Mouse (Mus musculus) thymus, postnatal 10 days (tissue): ENCODE results near the gene Sms.

Experiments used
- DNase-seq, 2 experiments: peaks; one replicate each; pipeline ENCODE4 v3.0.0; 2021; ENCODE audit warnings: low spot score in 2 of 2

The Sms gene

GRCm38 (mm10) chrX:157491944-157492726, at the start of gene Sms:
Sms (minus strand) TSS chrX:157492287.
- peak; percentile 55 to 61 for DNase-seq

- no peak for DNase-seq
Observed at GRCm38 (mm10) chrX:157506400-157506799, 14.3 kb upstream of the Sms start.

- no peak for DNase-seq
Observed at GRCm38 (mm10) chrX:157504506-157504905, 12.4 kb upstream of the Sms start.

GRCm38 (mm10) chrX:157501871-157502270, 9.8 kb upstream of the Sms start:
- DNase-seq = no peak

- DNase-seq = no peak
Observed at GRCm38 (mm10) chrX:157500004-157500403, 7.9 kb upstream of the Sms start.

- DNase-seq = no peak
Observed at GRCm38 (mm10) chrX:157493159-157493558, 1.1 kb upstream of the Sms start.

GRCm38 (mm10) chrX:157491145-157491935, 747 bp downstream of the Sms start:
- peak; percentile 22 to 25 for DNase-seq

- no peak for DNase-seq
Observed at GRCm38 (mm10) chrX:157490769-157491144, 1.3 kb downstream of the Sms start.

- no peak for DNase-seq
Observed at GRCm38 (mm10) chrX:157489871-157490721, 2.0 kb downstream of the Sms start.

GRCm38 (mm10) chrX:157488831-157489230, 3.3 kb downstream of the Sms start:
- no peak for DNase-seq

GRCm38 (mm10) chrX:157486765-157487164, 5.3 kb downstream of the Sms start:
- peak; percentile 4 to 28 for DNase-seq

GRCm38 (mm10) chrX:157482842-157483241, 9.2 kb downstream of the Sms start:
- DNase-seq = no peak

GRCm38 (mm10) chrX:157481860-157482259, 10.2 kb downstream of the Sms start:
- no peak for DNase-seq

GRCm38 (mm10) chrX:157477328-157477727, 14.8 kb downstream of the Sms start:
- DNase-seq = no peak

- no peak for DNase-seq
Observed at GRCm38 (mm10) chrX:157476153-157476810, 15.8 kb downstream of the Sms start.

- DNase-seq = no peak
Observed at GRCm38 (mm10) chrX:157471711-157472660, 20.1 kb downstream of the Sms start.

GRCm38 (mm10) chrX:157468795-157469194, 23.3 kb downstream of the Sms start:
- no peak for DNase-seq

GRCm38 (mm10) chrX:157468055-157468454, 24.0 kb downstream of the Sms start:
- no peak for DNase-seq

GRCm38 (mm10) chrX:157465949-157466348, 26.1 kb downstream of the Sms start:
- no peak for DNase-seq

GRCm38 (mm10) chrX:157462716-157463115, 29.4 kb downstream of the Sms start:
- DNase-seq = peak in 1 of 2 experiments; percentile 17
